Mouse (Mus musculus) C2C12 (cell line): ENCODE data around the gene Hk2.
"Not testable (repeated sequence)": the region's sequence is repeated elsewhere in the genome, so short reads cannot be mapped to it uniquely, and the experiment has no call there.

Source experiments
- CEBPB ChIP-seq: IDR thresholded peaks from one replicate; pipeline ENCODE4 v1.6.1; 2011; ENCODE audit warnings: low read depth, mild to moderate bottlenecking, control low read depth, moderate library complexity
- CTCF ChIP-seq: IDR thresholded peaks from one replicate; pipeline ENCODE4 v1.5.1; 2011; ENCODE audit not compliant: control insufficient read depth, insufficient read depth, insufficient read length
- FOSL1 ChIP-seq: IDR thresholded peaks from one replicate; pipeline ENCODE4 v1.8.0; 2011; ENCODE audit warnings: mild to moderate bottlenecking, low read length; ENCODE audit not compliant: poor library complexity, insufficient read depth, severe bottlenecking
- MAX ChIP-seq: IDR thresholded peaks from one replicate; pipeline ENCODE4 v1.6.1; 2011; ENCODE audit warnings: mild to moderate bottlenecking, control low read depth
- MYOD1 ChIP-seq: IDR thresholded peaks from one replicate; pipeline ENCODE4 v1.6.1; 2011; ENCODE audit warnings: low read depth; ENCODE audit not compliant: control insufficient read depth, insufficient read length
- MYOG ChIP-seq: IDR thresholded peaks from one replicate; pipeline ENCODE4 v1.6.1; 2011; ENCODE audit not compliant: control insufficient read depth, insufficient read length; ENCODE audit errors: extremely low read depth
- USF1 ChIP-seq: IDR thresholded peaks from one replicate; pipeline ENCODE4 v1.6.1; 2011; ENCODE audit warnings: low read depth, mild to moderate bottlenecking, control low read depth, moderate library complexity

- peak; percentile 23 for TF ChIP-seq MAX
- not testable (repeated sequence) for TF ChIP-seq CTCF, CEBPB, USF1, MYOG, MYOD1, FOSL1
Observed at GRCm38 (mm10) chr6:82679286-82679685, 95.0 kb downstream of the Hk2 start.
